Mouse (Mus musculus): Measurements from ENCODE around the gene Cryaa. TPM values are rescaled to one million over a fixed set of nuclear protein-coding genes. Genes with fewer than 3 reads are reported as not detected.

The Cryaa gene
- polyA plus RNA-seq (2014; fragmentation: Illumina TruSeq; extraction: RNeasy Lipid Tissue Mini Kit (QIAGEN cat#74804); ENCODE audit: low read depth, low replicate concordance): not detected

DNA sequence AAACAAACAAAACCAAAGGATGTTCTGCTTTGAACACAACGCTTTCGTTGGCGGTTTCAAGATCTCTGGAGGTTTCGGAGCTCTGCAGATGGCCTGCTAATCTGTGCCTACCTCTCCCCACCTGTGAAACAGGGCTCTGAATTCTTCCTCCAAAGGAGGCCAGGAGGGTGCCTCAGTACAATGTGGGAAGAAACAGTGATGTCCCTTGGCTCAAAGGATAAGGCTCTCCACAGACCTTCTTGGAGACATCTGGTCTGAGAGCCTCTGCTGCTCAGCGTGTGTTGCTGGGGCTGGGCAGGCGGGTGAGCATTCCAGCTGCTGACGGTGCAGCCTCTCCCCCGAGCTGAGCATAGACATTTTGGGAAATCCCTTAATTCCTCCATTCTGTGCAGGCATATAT lies at the start of gene Cryaa:
Gene Cryaa, plus strand, starts transcription at position 301 of the 400 bp plus-strand sequence.

DNA sequence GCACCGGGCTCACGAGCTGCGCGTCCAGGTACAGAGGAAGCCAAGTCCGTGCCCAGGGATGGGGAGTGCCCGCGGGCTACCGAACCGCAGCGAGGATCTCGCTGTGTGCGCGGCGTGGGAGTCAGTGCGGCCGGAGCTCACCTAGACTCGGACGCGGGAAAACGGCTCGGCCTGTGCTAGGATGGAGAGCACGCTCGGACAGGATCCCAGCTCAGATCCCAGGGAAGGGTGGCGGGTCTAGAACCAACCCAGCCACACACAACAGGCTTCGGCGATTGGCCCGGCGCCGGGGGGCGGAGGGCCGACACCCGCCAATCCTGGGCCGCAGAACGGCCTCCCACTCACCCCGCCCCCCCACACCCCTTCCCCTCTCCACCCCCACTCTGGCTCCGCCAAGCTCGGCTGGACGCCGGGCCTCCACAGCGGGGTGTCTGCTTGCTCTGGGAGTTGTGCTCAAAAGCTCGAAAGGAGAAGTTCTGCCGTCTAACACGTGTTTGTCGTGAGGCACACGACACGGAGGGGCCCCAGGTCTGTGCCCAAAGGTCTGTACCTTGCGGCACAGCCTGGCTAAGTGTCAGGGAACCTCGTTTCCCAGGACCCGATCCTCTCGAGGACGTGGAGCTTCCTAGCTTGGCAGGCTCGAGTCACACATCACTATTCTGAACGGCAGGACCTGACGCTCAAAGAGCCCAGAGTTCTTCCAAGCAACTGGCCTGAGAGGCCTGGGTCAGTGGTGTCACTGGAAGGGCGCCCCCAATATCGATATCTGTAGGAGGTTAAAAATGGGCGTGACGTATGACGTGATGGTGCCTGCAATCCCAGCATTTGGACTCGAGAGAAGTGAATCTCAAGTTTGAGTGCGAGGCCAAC lies 40.4 kb upstream of the Cryaa start, which contains the start of gene Cbs:
Gene Cbs, minus strand, starts transcription at position 297 of the 870 bp plus-strand sequence.

DNA sequence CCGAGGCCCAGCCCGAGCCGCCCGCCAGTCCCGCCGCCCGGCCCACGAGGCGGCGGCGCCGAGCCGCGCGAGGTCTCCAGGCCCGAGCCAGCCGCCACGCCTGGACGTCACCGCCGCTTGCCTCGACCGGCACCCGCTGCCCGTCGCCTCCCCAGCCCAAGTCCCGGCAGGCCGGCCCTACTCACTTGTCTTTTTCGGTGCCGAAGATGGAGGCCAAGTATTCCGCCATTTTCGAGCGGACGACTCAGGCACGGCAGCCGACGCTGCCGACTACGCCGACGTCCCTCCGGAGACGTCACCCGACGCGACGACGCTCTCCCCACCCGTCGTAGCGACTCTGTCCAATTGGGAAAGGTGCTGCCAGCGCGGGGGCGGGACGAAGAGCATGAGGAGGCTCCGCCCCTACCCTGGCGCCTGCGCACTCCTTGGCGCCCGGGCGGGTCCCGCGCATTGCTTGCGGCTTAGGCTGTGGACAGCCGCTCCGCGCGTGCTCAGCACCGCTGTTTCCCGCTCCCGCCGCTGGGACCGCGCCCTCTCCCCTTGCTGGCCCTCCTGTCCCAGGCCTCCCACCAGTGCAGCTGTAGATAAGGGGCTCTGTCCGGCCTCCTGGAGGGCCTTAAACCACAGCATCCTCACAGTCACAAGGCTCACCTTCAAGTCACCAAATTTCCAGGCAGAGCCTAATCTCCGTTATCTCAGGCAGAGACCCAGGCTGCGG lies 19.0 kb upstream of the Cryaa start, which contains the start of gene U2af1:
Gene U2af1, minus strand, starts transcription at position 425 of the 718 bp plus-strand sequence.

Other genes starting within 250 kb of the Cryaa start
- 2.5 TPM for gene Wdr4, start 157.8 kb upstream of the Cryaa start, polyA plus RNA-seq (2014; fragmentation: Illumina TruSeq; extraction: RNeasy Lipid Tissue Mini Kit (QIAGEN cat#74804); ENCODE audit: low read depth, low replicate concordance)
- gene Ndufv3, start 157.7 kb upstream of the Cryaa start, polyA plus RNA-seq (2014; fragmentation: Illumina TruSeq; extraction: RNeasy Lipid Tissue Mini Kit (QIAGEN cat#74804); ENCODE audit: low read depth, low replicate concordance): 18.0 TPM
- gene Pknox1, start 113.1 kb upstream of the Cryaa start, polyA plus RNA-seq (2014; fragmentation: Illumina TruSeq; extraction: RNeasy Lipid Tissue Mini Kit (QIAGEN cat#74804); ENCODE audit: low read depth, low replicate concordance): 15.6 TPM
- 0.03 TPM for gene Cbs, start 40.6 kb upstream of the Cryaa start, polyA plus RNA-seq (2014; fragmentation: Illumina TruSeq; extraction: RNeasy Lipid Tissue Mini Kit (QIAGEN cat#74804); ENCODE audit: low read depth, low replicate concordance)
- gene U2af1, start 18.9 kb upstream of the Cryaa start, polyA plus RNA-seq (2014; fragmentation: Illumina TruSeq; extraction: RNeasy Lipid Tissue Mini Kit (QIAGEN cat#74804); ENCODE audit: low read depth, low replicate concordance): 37.4 TPM
- 12.3 TPM for gene Sik1, start 178.0 kb downstream of the Cryaa start, polyA plus RNA-seq (2014; fragmentation: Illumina TruSeq; extraction: RNeasy Lipid Tissue Mini Kit (QIAGEN cat#74804); ENCODE audit: low read depth, low replicate concordance)